Mouse (Mus musculus) CH12F3 (cell line): ENCODE measurements at regions not wholly inside any gene's neighbourhood (a gene's known extent, or its start where the extent isn't known, plus 50 kb on each side); places are given as distances from the start of the nearest gene placed in this dataset.

Source experiments
- in situ Hi-C: fragments of 300-500 bp; cut with MboI; formaldehyde crosslinking; loops from 2 replicates; pipeline ENCODE4 v1.14.3; 2020; ENCODE audit warnings: low sequenced_read_pairs

- in situ Hi-C loops = no loop called here
Measured at GRCm38 (mm10) chr13:47557196-47557974, 434.9 kb downstream of the Rnf144b start.

GRCm38 (mm10) chr13:47562836-47563235, 440.4 kb downstream of the Rnf144b start:
- in situ Hi-C loops = no loop called here

- in situ Hi-C loops = no loop called here
Measured at GRCm38 (mm10) chr13:47576516-47576915, 454.1 kb downstream of the Rnf144b start.

- in situ Hi-C loops = no loop called here
Measured at GRCm38 (mm10) chr13:47580144-47580543, 457.7 kb downstream of the Rnf144b start.

- in situ Hi-C loops = no loop called here
Measured at GRCm38 (mm10) chr13:47585158-47585557, 462.7 kb downstream of the Rnf144b start.

GRCm38 (mm10) chr13:47602646-47603045, 480.2 kb downstream of the Rnf144b start:
- in situ Hi-C loops = no loop called here

GRCm38 (mm10) chr13:47611439-47611838, 489.0 kb downstream of the Rnf144b start:
- in situ Hi-C loops = no loop called here

- in situ Hi-C loops = no loop called here
Measured at GRCm38 (mm10) chr13:47636511-47637103, 514.2 kb downstream of the Rnf144b start.

- in situ Hi-C loops = no loop called here
Measured at GRCm38 (mm10) chr13:47642341-47642740, 519.9 kb downstream of the Rnf144b start.

GRCm38 (mm10) chr13:47645081-47645480, 522.6 kb downstream of the Rnf144b start:
- in situ Hi-C loops = no loop called here

GRCm38 (mm10) chr13:47647693-47648092, 525.2 kb downstream of the Rnf144b start:
- in situ Hi-C loops = no loop called here

GRCm38 (mm10) chr13:47650093-47650492, 527.6 kb downstream of the Rnf144b start:
- in situ Hi-C loops = no loop called here

- in situ Hi-C loops = no loop called here
Measured at GRCm38 (mm10) chr13:47666470-47666869, 544.0 kb downstream of the Rnf144b start.

GRCm38 (mm10) chr13:47666956-47667701, 544.7 kb downstream of the Rnf144b start:
- in situ Hi-C loops = no loop called here

GRCm38 (mm10) chr13:47688131-47688530, 565.7 kb downstream of the Rnf144b start:
- in situ Hi-C loops = no loop called here

GRCm38 (mm10) chr13:47693815-47694214, 567.2 kb upstream of the Id4 start:
- in situ Hi-C loops = no loop called here

GRCm38 (mm10) chr13:47695877-47696276, 565.2 kb upstream of the Id4 start:
- in situ Hi-C loops = no loop called here

- in situ Hi-C loops = no loop called here
Measured at GRCm38 (mm10) chr13:47700556-47700955, 560.5 kb upstream of the Id4 start.

- in situ Hi-C loops = no loop called here
Measured at GRCm38 (mm10) chr13:47707961-47708609, 552.9 kb upstream of the Id4 start.

- in situ Hi-C loops = no loop called here
Measured at GRCm38 (mm10) chr13:47709323-47709722, 551.7 kb upstream of the Id4 start.

GRCm38 (mm10) chr13:47712507-47712906, 548.5 kb upstream of the Id4 start:
- in situ Hi-C loops = no loop called here
